Mouse (Mus musculus): ENCODE data around the gene Cth. TPM values are rescaled to one million over a fixed set of nuclear protein-coding genes. Genes with fewer than 3 reads are reported as not detected.

The Cth gene
- total RNA-seq, 4 experiments from 2014 or later, result 18.2 to 33.6 (median 19.2) TPM

Other genes starting within 250 kb of the Cth start
- 10 to 100 TPM; 67.8 to 89.5 (median 86.9) TPM for gene Ankrd13c, start 22.2 kb upstream of the Cth start, total RNA-seq (2022)
- gene Srsf11, start 111.6 kb upstream of the Cth start, total RNA-seq (2022), result 100 to 1,000 TPM; 105 to 280 (median 186) TPM
- 10 to 100 TPM; 33.5 to 47.2 (median 41.3) TPM for gene Lrrc40, start 111.6 kb upstream of the Cth start, total RNA-seq (2022)